Mouse (Mus musculus) left cerebral cortex, adult 9 months (tissue): ENCODE results near the gene Olfr1298.

Source experiments
- DNase-seq, 2 experiments: peaks; one replicate each; pipeline ENCODE4 v3.0.0; 2022; ENCODE audit warnings: low spot score in 2 of 2

Olfr1298 gene

DNA sequence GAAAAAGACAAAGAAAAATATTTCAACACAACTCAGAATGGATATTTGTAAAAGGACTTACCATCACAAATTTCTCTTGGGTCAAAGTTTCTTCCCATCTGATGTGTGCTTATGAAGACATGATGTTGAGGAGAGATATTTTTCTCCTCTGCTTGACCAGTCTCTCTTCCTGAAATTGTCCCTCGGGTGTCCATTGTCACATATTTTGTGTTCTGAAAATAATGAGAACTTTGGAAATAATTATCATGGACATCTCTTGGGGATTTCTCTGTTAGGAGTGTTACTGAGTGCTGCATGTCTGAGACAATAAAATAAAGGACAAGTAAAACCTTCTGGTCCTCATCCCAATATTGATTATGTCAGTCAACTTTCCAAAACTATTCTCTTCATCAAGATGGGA, at the start of gene Olfr1298:
Olfr1298 (minus strand) TSS at position 101 of the 400 bp plus-strand sequence.
- DNase-seq = no peak

DNA sequence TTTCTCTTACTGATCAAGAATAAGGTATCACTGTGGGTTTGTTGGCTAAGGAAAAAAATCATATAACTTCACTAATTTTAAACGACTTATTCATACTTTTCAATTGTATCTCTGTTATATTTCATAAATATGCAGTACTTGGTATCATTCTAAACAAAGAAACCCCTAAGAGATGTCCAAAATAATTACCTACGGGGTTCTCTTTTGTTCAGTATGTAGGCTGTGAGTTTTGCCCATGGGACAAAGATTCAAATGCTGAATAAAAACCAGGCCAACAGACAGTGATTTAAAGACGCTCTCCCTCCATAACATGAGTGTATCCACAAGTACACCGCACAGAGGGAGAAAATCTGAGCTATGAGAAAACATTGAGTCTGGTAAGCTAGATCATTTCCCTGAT, 12.1 kb upstream of the Olfr1298 start, which contains the start of gene Olfr1299:
Olfr1299 (plus strand) TSS at position 301 of the 400 bp plus-strand sequence.
- no peak for DNase-seq

DNA sequence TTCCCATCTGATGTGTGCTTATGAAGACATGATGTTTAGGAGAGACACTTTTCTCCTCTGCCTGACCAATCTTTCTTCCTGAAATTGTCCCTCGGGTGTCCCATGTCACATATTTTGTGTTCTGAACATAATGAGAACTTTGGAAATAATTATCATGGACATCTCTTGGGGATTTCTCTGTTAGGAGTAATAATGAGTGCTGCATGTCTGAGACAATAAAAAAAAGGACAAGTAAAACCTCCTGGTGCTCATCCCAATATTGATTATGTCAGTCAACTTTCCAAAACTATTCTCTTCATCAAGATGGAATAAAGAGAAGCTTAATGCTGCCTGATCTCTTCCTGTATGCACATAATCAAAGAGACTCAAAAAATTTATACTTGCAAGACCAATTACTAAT, 22.6 kb downstream of the Olfr1298 start, which contains the start of gene Olfr1297:
Olfr1297 (minus strand) TSS at position 101 of the 400 bp plus-strand sequence.
- DNase-seq = no peak
